Mouse (Mus musculus): ENCODE results near the gene Tmem132b.

- TF ChIP-seq CTCF (IDR thresholded peaks at IDR 0.05; ENCODE audit: extremely low read depth, insufficient read depth, insufficient read length, insufficient replicate concordance) (no peak), POLR2A (IDR thresholded peaks at IDR 0.05; ENCODE audit: low read depth, low read length) (no peak)
These were observed 594 bp downstream of the Tmem132b start for GRCm38 (mm10) chr5:125532191-125532544.
